Mouse (Mus musculus): Measurements from ENCODE around the gene Zfp811. TPM values are rescaled to one million over a fixed set of nuclear protein-coding genes. Genes with fewer than 3 reads are reported as not detected.

Gene Zfp811
- total and polyA plus RNA-seq, 3 experiments = 0.30 to 0.44 TPM; not detected in 1

- Histone ChIP-seq H3K36me3 (replicated peaks) (peaks cover 90% of the 10 kb centered on the region), H3K4me1 (ENCODE audit: insufficient read depth, low read depth, low read length) (no peaks in the 10 kb centered on the region; the same call in 1 of the 2 replicates), H3K27me3 (ENCODE audit: insufficient read depth, low read length) (no peaks in the 10 kb centered on the region), H3K4me3 (ENCODE audit: low read depth, low read length) (no peak overlapping the region), H3K9me3 (replicated peaks) (no peaks in the 10 kb centered on the region)
- TF ChIP-seq POLR2AphosphoS5 (IDR thresholded peaks at IDR 0.05; ENCODE audit: insufficient replicate concordance, low read depth, low read length) (no peak), TAL1 (conservative IDR thresholded peaks at IDR 0.05; ENCODE audit: low read depth, low read length) (no peak)
- ATAC-seq (ENCODE audit: extremely low read depth, insufficient number of reproducible peaks, low FRiP score, poor library complexity, severe bottlenecking) = no peak
- DNase-seq (ENCODE audit: low spot score) = no peak
These were observed 38.5 kb downstream of the Zfp811 start for GRCm38 (mm10) chr17:32771213-32771612.

- Histone ChIP-seq H3K4me1 (ENCODE audit: insufficient read depth, low read depth, low read length) (no peaks in the 10 kb centered on the region; the same call in 1 of the 2 replicates), H3K27me3 (ENCODE audit: insufficient read depth, low read length) (no peaks in the 10 kb centered on the region), H3K9me3 (replicated peaks) (peaks cover 3% of the 10 kb centered on the region; the same call in 1 of the 2 replicates), H3K36me3 (replicated peaks) (peaks cover 62% of the 10 kb centered on the region), H3K4me3 (ENCODE audit: low read depth, low read length) (no peak overlapping the region)
- ATAC-seq (ENCODE audit: extremely low read depth, insufficient number of reproducible peaks, low FRiP score, poor library complexity, severe bottlenecking) (no peak), DNase-seq (ENCODE audit: low spot score) (no peak)
- TF ChIP-seq POLR2AphosphoS5 (IDR thresholded peaks at IDR 0.05; ENCODE audit: insufficient replicate concordance, low read depth, low read length) (no peak), GATA1 (IDR thresholded peaks at IDR 0.05; ENCODE audit: borderline replicate concordance, low read length) (no peak), CTCF (IDR thresholded peaks at IDR 0.05; ENCODE audit: low read depth, low read length) (no peak), GATA2 (IDR thresholded peaks at IDR 0.05; ENCODE audit: borderline replicate concordance, low read depth, low read length) (no peak), TAL1 (conservative IDR thresholded peaks at IDR 0.05; ENCODE audit: low read depth, low read length) (no peak)
These were observed 43.3 kb downstream of the Zfp811 start for GRCm38 (mm10) chr17:32766422-32766821.

- no peak for TF ChIP-seq CTCF (IDR thresholded peaks at IDR 0.05; ENCODE audit: low read depth, low read length)
- TF ChIP-seq GATA2 (IDR thresholded peaks at IDR 0.05; ENCODE audit: borderline replicate concordance, low read depth, low read length) = no peak
- TF ChIP-seq GATA1 (IDR thresholded peaks at IDR 0.05; ENCODE audit: borderline replicate concordance, low read length) = no peak
- TF ChIP-seq POLR2AphosphoS5 (IDR thresholded peaks at IDR 0.05; ENCODE audit: insufficient replicate concordance, low read depth, low read length) = no peak
- TF ChIP-seq TAL1 (conservative IDR thresholded peaks at IDR 0.05; ENCODE audit: low read depth, low read length) = no peak
- Histone ChIP-seq H3K36me3 (replicated peaks) (no peaks in the 10 kb centered on the region), H3K4me3 (ENCODE audit: low read depth, low read length) (no peak overlapping the region), H3K9me3 (replicated peaks) (no peaks in the 10 kb centered on the region), H3K27me3 (ENCODE audit: insufficient read depth, low read length) (peaks cover 9% of the 10 kb centered on the region), H3K4me1 (ENCODE audit: insufficient read depth, low read depth, low read length) (peaks cover 5% of the 10 kb centered on the region; the same call in 1 of the 2 replicates)
- ATAC-seq (ENCODE audit: extremely low read depth, insufficient number of reproducible peaks, low FRiP score, poor library complexity, severe bottlenecking) (no peak), DNase-seq (ENCODE audit: low spot score) (no peak)
These were observed 52.4 kb downstream of the Zfp811 start for GRCm38 (mm10) chr17:32757331-32757730.

- DNase-seq (ENCODE audit: low spot score) (no peak), ATAC-seq (ENCODE audit: extremely low read depth, insufficient number of reproducible peaks, low FRiP score, poor library complexity, severe bottlenecking) (no peak)
- Histone ChIP-seq H3K9me3 (replicated peaks) (no peaks in the 10 kb centered on the region), H3K27me3 (ENCODE audit: insufficient read depth, low read length) (peaks cover 9% of the 10 kb centered on the region), H3K36me3 (replicated peaks) (no peaks in the 10 kb centered on the region), H3K4me1 (ENCODE audit: insufficient read depth, low read depth, low read length) (peaks cover 5% of the 10 kb centered on the region; the same call in 1 of the 2 replicates), H3K4me3 (ENCODE audit: low read depth, low read length) (no peak overlapping the region)
- TF ChIP-seq POLR2AphosphoS5 (IDR thresholded peaks at IDR 0.05; ENCODE audit: insufficient replicate concordance, low read depth, low read length) (no peak), GATA1 (IDR thresholded peaks at IDR 0.05; ENCODE audit: borderline replicate concordance, low read length) (no peak), CTCF (IDR thresholded peaks at IDR 0.05; ENCODE audit: low read depth, low read length) (no peak), GATA2 (IDR thresholded peaks at IDR 0.05; ENCODE audit: borderline replicate concordance, low read depth, low read length) (no peak), TAL1 (conservative IDR thresholded peaks at IDR 0.05; ENCODE audit: low read depth, low read length) (no peak)
These were observed 56.1 kb downstream of the Zfp811 start for GRCm38 (mm10) chr17:32753634-32754033.

- Histone ChIP-seq H3K4me3 (ENCODE audit: low read depth, low read length) (no peak overlapping the region), H3K27me3 (ENCODE audit: insufficient read depth, low read length) (peaks cover 9% of the 10 kb centered on the region), H3K4me1 (ENCODE audit: insufficient read depth, low read depth, low read length) (peaks cover 5% of the 10 kb centered on the region; the same call in 1 of the 2 replicates), H3K9me3 (replicated peaks) (no peaks in the 10 kb centered on the region), H3K36me3 (replicated peaks) (no peaks in the 10 kb centered on the region)
- ATAC-seq (ENCODE audit: extremely low read depth, insufficient number of reproducible peaks, low FRiP score, poor library complexity, severe bottlenecking) (no peak), DNase-seq (ENCODE audit: low spot score) (no peak)
- TF ChIP-seq TAL1 (conservative IDR thresholded peaks at IDR 0.05; ENCODE audit: low read depth, low read length) (no peak), POLR2AphosphoS5 (IDR thresholded peaks at IDR 0.05; ENCODE audit: insufficient replicate concordance, low read depth, low read length) (no peak), CTCF (IDR thresholded peaks at IDR 0.05; ENCODE audit: low read depth, low read length) (no peak), GATA2 (IDR thresholded peaks at IDR 0.05; ENCODE audit: borderline replicate concordance, low read depth, low read length) (no peak), GATA1 (IDR thresholded peaks at IDR 0.05; ENCODE audit: borderline replicate concordance, low read length) (no peak)
These were observed 56.8 kb downstream of the Zfp811 start for GRCm38 (mm10) chr17:32752813-32753360.

DNA sequence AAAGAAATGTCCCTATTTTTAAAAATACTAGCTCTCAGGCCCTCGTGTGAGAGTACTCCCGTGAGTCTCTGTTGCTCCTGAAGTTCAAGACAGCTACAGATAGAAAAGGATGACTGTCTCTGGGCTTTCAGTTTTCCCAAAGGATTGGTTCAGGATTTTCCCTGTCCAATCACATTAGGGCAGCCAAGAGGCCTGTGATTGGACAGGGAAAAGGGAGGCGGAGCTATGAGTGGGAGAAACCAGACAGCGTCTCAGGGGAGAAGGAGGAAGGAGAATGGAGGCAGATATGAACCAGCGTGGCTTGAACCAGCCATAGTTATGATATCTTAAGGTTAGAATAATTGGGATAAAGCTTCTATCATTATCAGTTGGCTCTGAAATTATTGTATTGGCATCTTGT is 59.1 kb downstream of the Zfp811 start:
- Histone ChIP-seq H3K4me1 (ENCODE audit: insufficient read depth, low read depth, low read length) (peaks cover 5% of the 10 kb centered on the region; the same call in 1 of the 2 replicates), H3K27me3 (ENCODE audit: insufficient read depth, low read length) (peaks cover 13% of the 10 kb centered on the region), H3K36me3 (replicated peaks) (no peaks in the 10 kb centered on the region), H3K9me3 (replicated peaks) (no peaks in the 10 kb centered on the region), H3K4me3 (ENCODE audit: low read depth, low read length) (no peak overlapping the region)
- ATAC-seq (ENCODE audit: extremely low read depth, insufficient number of reproducible peaks, low FRiP score, poor library complexity, severe bottlenecking) (no peak), DNase-seq (ENCODE audit: low spot score) (no peak)
- TF ChIP-seq POLR2AphosphoS5 (IDR thresholded peaks at IDR 0.05; ENCODE audit: insufficient replicate concordance, low read depth, low read length) (no peak), GATA1 (IDR thresholded peaks at IDR 0.05; ENCODE audit: borderline replicate concordance, low read length) (no peak), CTCF (IDR thresholded peaks at IDR 0.05; ENCODE audit: low read depth, low read length) (no peak), TAL1 (conservative IDR thresholded peaks at IDR 0.05; ENCODE audit: low read depth, low read length) (no peak), GATA2 (IDR thresholded peaks at IDR 0.05; ENCODE audit: borderline replicate concordance, low read depth, low read length) (no peak)

Other genes starting within 250 kb of the Zfp811 start
- gene Cyp4f37, start 188.6 kb downstream of the Zfp811 start, total RNA-seq (2014; fragmentation: Nextera tagmentation) = not detected in 2 replicates
- gene Cyp4f37, start 188.6 kb downstream of the Zfp811 start, total RNA-seq (2017) = 0.05 and 0.06 TPM in 2 replicates
- not detected in 2 replicates for gene Cyp4f37, start 188.6 kb downstream of the Zfp811 start, polyA plus RNA-seq (2012)
- not detected in 2 replicates for gene Cyp4f40, start 151.0 kb downstream of the Zfp811 start, total RNA-seq (2014; fragmentation: Nextera tagmentation)
- 0.05 TPM in 1 of 2 replicates, not detected in the other for gene Cyp4f40, start 151.0 kb downstream of the Zfp811 start, total RNA-seq (2017)
- gene Cyp4f40, start 151.0 kb downstream of the Zfp811 start, polyA plus RNA-seq (2012) = not detected in 2 replicates
- gene Cyp4f15, start 124.3 kb downstream of the Zfp811 start, total RNA-seq (2014; fragmentation: Nextera tagmentation) = not detected in 2 replicates
- gene Cyp4f15, start 124.3 kb downstream of the Zfp811 start, total RNA-seq (2017) = 0.06 TPM in 1 of 2 replicates, not detected in the other
- not detected in 2 replicates for gene Cyp4f15, start 124.3 kb downstream of the Zfp811 start, polyA plus RNA-seq (2012)
- gene Zfp871, start 21.6 kb downstream of the Zfp811 start, total RNA-seq (2014; fragmentation: Nextera tagmentation) = 102 and 115 TPM in 2 replicates
- gene Zfp871, start 21.6 kb downstream of the Zfp811 start, total RNA-seq (2017) = 31.5 and 41.9 TPM in 2 replicates
- gene Zfp871, start 21.6 kb downstream of the Zfp811 start, polyA plus RNA-seq (2012) = 1.0 and 1.5 TPM in 2 replicates
- 17.4 and 25.8 TPM in 2 replicates for gene Zfp799, start 20.3 kb upstream of the Zfp811 start, total RNA-seq (2014; fragmentation: Nextera tagmentation)
- 13.1 and 16.1 TPM in 2 replicates for gene Zfp799, start 20.3 kb upstream of the Zfp811 start, total RNA-seq (2017)
- 0.32 and 2.0 TPM in 2 replicates for gene Zfp799, start 20.3 kb upstream of the Zfp811 start, polyA plus RNA-seq (2012)
- gene Zfp870, start 81.7 kb upstream of the Zfp811 start, total RNA-seq (2014; fragmentation: Nextera tagmentation) = 2.3 and 4.7 TPM in 2 replicates
- 2.7 and 3.1 TPM in 2 replicates for gene Zfp870, start 81.7 kb upstream of the Zfp811 start, total RNA-seq (2017)
- 0.35 and 0.39 TPM in 2 replicates for gene Zfp870, start 81.7 kb upstream of the Zfp811 start, polyA plus RNA-seq (2012)
- gene Cyp4f14, start 107.4 kb upstream of the Zfp811 start, total RNA-seq (2014; fragmentation: Nextera tagmentation) = not detected in 2 replicates
- 0.06 and 0.16 TPM in 2 replicates for gene Cyp4f14, start 107.4 kb upstream of the Zfp811 start, total RNA-seq (2017)
- not detected in 2 replicates for gene Cyp4f14, start 107.4 kb upstream of the Zfp811 start, polyA plus RNA-seq (2012)
- gene Cyp4f13, start 137.5 kb upstream of the Zfp811 start, total RNA-seq (2014; fragmentation: Nextera tagmentation) = 39.1 and 51.8 TPM in 2 replicates
- 12.1 and 17.8 TPM in 2 replicates for gene Cyp4f13, start 137.5 kb upstream of the Zfp811 start, total RNA-seq (2017)
- gene Cyp4f13, start 137.5 kb upstream of the Zfp811 start, polyA plus RNA-seq (2012) = 16.7 and 20.3 TPM in 2 replicates
- gene Zfp472, start 155.9 kb upstream of the Zfp811 start, total RNA-seq (2014; fragmentation: Nextera tagmentation) = 9.0 and 12.9 TPM in 2 replicates
- gene Zfp472, start 155.9 kb upstream of the Zfp811 start, total RNA-seq (2017) = 13.4 and 15.5 TPM in 2 replicates
- gene Zfp472, start 155.9 kb upstream of the Zfp811 start, polyA plus RNA-seq (2012) = 0.26 and 0.40 TPM in 2 replicates
- 11.4 and 11.8 TPM in 2 replicates for gene Zfp952, start 183.2 kb upstream of the Zfp811 start, total RNA-seq (2014; fragmentation: Nextera tagmentation)
- 11.8 and 13.1 TPM in 2 replicates for gene Zfp952, start 183.2 kb upstream of the Zfp811 start, total RNA-seq (2017)
- 0.28 and 0.35 TPM in 2 replicates for gene Zfp952, start 183.2 kb upstream of the Zfp811 start, polyA plus RNA-seq (2012)
- 15.0 and 16.7 TPM in 2 replicates for gene Zfp763, start 223.5 kb upstream of the Zfp811 start, total RNA-seq (2014; fragmentation: Nextera tagmentation)
- gene Zfp763, start 223.5 kb upstream of the Zfp811 start, total RNA-seq (2017) = 11.2 and 11.5 TPM in 2 replicates
- 0.11 and 0.25 TPM in 2 replicates for gene Zfp763, start 223.5 kb upstream of the Zfp811 start, polyA plus RNA-seq (2012)